Comparison of ENCODE assay signal across 21 mouse cellular contexts in genomic region chr5:118975147-118975546, GRCm38 (mm10).
"Had no signal": no experiment of that assay in that cellular context is flagged by ENCODE, and none has a peak within 500 bp of the region (broad histone marks: within the 10 kb centered on the region; RNA-seq: fewer than 3 reads in every experiment).

No protein-coding gene starts in this region.

- H3K4me1 ChIP-seq: kidney, embryonic 15.5 days; liver, embryonic 12.5 days; liver, embryonic 15.5 days; lung, embryonic 15.5 days; megakaryocyte, embryonic 14.5 days; midbrain, embryonic 10.5 days; neural tube, embryonic 12.5 days; stomach, embryonic 15.5 days had no signal

- H3K9me3 ChIP-seq: kidney, embryonic 15.5 days; liver, embryonic 12.5 days; liver, embryonic 15.5 days; lung, embryonic 15.5 days; midbrain, embryonic 10.5 days; neural tube, embryonic 12.5 days; stomach, embryonic 15.5 days had no signal

- ATAC-seq: liver, embryonic 12.5 days had no signal

- H3K4me2 ChIP-seq: kidney, embryonic 15.5 days; liver, embryonic 12.5 days; liver, embryonic 15.5 days; lung, embryonic 15.5 days; neural tube, embryonic 12.5 days; stomach, embryonic 15.5 days had no signal

- H3K9ac ChIP-seq: kidney, embryonic 15.5 days; liver, embryonic 12.5 days; liver, embryonic 15.5 days; lung, embryonic 15.5 days; neural tube, embryonic 12.5 days; stomach, embryonic 15.5 days had no signal

- H3K27me3 ChIP-seq: kidney, embryonic 15.5 days; liver, embryonic 12.5 days; liver, embryonic 15.5 days; lung, embryonic 15.5 days; megakaryocyte, embryonic 14.5 days; neural tube, embryonic 12.5 days; stomach, embryonic 15.5 days had no signal

- H3K4me3 ChIP-seq: kidney, embryonic 15.5 days; left cerebral cortex, adult 2 months; liver, embryonic 12.5 days; liver, embryonic 15.5 days; lung, embryonic 15.5 days; midbrain, embryonic 10.5 days; neural tube, embryonic 12.5 days; stomach, embryonic 15.5 days had no signal

- H3K36me3 ChIP-seq: kidney, embryonic 15.5 days; liver, embryonic 12.5 days; liver, embryonic 15.5 days; lung, embryonic 15.5 days; midbrain, embryonic 10.5 days; neural tube, embryonic 12.5 days; stomach, embryonic 15.5 days had no signal

- H3K27ac ChIP-seq: kidney, embryonic 15.5 days; left cerebral cortex, adult 2 months; liver, embryonic 12.5 days; liver, embryonic 15.5 days; lung, embryonic 15.5 days; midbrain, embryonic 10.5 days; neural tube, embryonic 12.5 days; stomach, embryonic 15.5 days had no signal

- DNase-seq: kidney, adult 11 months; kidney, adult 8-10 months; kidney, postnatal 10 days; kidney, postnatal 36 days; layer of hippocampus, postnatal 36 days; liver; lung, adult 18-20 months; lung, postnatal 10 days; lung, postnatal 36 days; midbrain, embryonic 14.5 days; right cerebral cortex, postnatal 4 days; thymus, postnatal 25 days had no signal
